Mouse (Mus musculus) embryo, embryonic 10.5 days (tissue): Measurements from ENCODE around the gene Tldc2.

Experiments used
- DNase-seq: peaks from one replicate; pipeline ENCODE4 v3.0.0-alpha.2; 2015; ENCODE audit warnings: low spot score

Tldc2 gene

GRCm38 (mm10) chr2:157086796-157087195 is at the start of gene Tldc2:
Gene Tldc2, plus strand, starts transcription at chr2:157087055.
- DNase-seq, result no peak

DNA sequence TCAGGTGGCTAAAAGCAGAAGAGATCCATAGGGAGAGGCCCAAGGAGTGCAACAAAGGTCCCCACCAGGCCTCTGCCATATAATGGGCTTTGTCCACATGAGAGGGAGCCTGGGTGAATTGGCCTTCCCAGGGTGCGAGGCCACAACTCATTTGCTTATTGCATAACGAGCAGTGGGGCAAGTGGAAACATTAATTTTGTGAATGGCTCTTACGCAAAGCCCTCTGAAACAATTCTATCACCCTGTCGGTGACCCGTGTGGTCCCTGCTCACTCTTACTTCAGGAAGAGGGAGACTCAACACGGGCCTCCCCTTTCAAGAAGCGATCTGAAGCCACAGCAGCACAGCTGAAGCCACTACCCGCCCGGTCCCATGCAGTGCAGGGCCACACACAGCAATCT is 49.6 kb upstream of the Tldc2 start:
- DNase-seq, result no peak

GRCm38 (mm10) chr2:157039900-157040648 is 46.8 kb upstream of the Tldc2 start:
- DNase-seq, result no peak

GRCm38 (mm10) chr2:157040649-157041046 is 46.2 kb upstream of the Tldc2 start:
- DNase-seq, result no peak

- DNase-seq, result no peak
Observed at GRCm38 (mm10) chr2:157041421-157041820, 45.4 kb upstream of the Tldc2 start.

- no peak for DNase-seq
Observed at GRCm38 (mm10) chr2:157043556-157043955, 43.3 kb upstream of the Tldc2 start.

DNA sequence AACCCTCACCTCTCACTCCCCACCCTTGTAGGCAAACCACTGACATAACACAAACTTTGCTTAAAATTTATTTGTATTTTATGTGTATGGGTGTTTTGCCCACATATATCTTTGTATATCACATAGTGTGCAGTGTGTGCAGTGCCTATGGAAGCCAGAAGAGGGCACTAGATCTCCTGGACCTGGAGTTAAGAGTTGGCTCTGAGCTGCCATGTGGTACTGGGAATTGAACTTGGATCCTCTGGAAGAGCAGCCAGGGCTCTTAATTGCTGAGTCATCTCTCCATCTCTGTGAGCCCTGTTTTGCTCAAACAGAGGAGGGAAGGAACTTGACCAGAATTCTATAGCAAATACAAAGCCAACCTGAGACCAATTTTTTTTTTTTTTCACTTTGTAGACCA is 42.9 kb upstream of the Tldc2 start:
- peak; percentile 51 for DNase-seq

GRCm38 (mm10) chr2:157045932-157046331 is 40.9 kb upstream of the Tldc2 start:
- no peak for DNase-seq

DNA sequence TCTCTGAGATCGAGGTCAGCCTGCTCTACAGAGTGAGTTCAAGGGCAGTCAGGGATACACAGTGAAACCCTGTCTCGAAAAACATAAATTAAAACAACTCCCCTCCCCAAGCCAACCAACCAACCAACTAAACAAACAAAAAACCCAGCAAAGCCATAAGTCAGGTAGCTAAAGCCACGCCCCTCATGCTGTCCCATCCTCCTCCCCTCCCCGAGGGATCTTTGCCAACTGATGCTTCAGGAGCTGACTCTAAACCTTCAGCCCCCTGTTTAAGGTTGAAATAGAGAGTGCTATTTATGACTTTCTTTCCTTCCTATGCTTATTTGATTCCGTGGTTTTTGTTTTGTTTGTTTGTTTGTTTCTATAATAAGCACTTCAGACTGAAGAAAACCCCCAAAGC is 39.9 kb upstream of the Tldc2 start:
- no peak for DNase-seq

GRCm38 (mm10) chr2:157048395-157049181 is 38.3 kb upstream of the Tldc2 start:
- DNase-seq, result no peak

- no peak for DNase-seq
Observed at GRCm38 (mm10) chr2:157049831-157050243, 37.0 kb upstream of the Tldc2 start.

GRCm38 (mm10) chr2:157052448-157052847 is 34.4 kb upstream of the Tldc2 start:
- DNase-seq, result no peak

DNA sequence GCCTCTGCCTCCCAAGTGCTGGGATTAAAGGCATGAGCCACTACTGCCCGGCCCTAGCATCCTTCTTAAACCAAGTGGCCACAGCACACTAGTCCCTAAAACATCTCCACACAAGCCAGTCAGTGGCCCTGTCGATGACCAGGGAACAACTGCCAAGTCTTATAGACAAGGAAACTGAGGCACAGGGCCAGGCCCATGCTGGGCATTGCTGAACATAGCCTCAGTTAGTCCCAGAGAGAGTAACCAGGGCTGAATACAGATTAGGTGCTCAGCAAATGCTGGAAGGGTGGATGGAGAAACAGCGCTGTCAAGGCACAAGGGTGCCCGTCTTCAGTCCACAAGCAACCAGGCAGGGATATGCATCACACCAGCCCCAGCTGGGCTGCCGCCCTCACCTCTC is 33.7 kb upstream of the Tldc2 start:
- no peak for DNase-seq

DNA sequence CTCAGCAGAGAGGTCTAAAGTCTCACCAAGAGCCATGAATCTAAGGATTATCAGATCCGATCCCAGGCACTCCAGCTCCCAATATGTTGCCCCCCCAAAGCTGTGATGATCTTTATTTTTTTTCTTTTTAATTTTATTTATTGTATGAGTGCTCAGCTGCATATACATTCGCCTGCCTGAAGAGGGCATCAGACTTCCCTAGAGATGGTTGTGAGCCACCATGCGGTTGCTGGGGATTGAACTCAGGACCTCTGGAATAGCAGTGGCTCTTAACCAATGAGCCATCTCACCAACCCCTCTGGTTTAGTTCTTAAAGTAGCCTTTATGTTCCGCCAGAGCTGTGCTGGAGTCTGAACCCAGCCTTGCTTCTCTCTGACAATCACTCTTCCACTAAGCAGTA is 33.1 kb upstream of the Tldc2 start:
- DNase-seq, result no peak

- DNase-seq, result no peak
Observed at GRCm38 (mm10) chr2:157054297-157054696, 32.6 kb upstream of the Tldc2 start.

GRCm38 (mm10) chr2:157054816-157055215 is 32.0 kb upstream of the Tldc2 start:
- DNase-seq, result no peak

- no peak for DNase-seq
Observed at GRCm38 (mm10) chr2:157055721-157056120, 31.1 kb upstream of the Tldc2 start.

GRCm38 (mm10) chr2:157057186-157057585 is 29.7 kb upstream of the Tldc2 start:
- no peak for DNase-seq

GRCm38 (mm10) chr2:157057758-157058157 is 29.1 kb upstream of the Tldc2 start:
- no peak for DNase-seq

DNA sequence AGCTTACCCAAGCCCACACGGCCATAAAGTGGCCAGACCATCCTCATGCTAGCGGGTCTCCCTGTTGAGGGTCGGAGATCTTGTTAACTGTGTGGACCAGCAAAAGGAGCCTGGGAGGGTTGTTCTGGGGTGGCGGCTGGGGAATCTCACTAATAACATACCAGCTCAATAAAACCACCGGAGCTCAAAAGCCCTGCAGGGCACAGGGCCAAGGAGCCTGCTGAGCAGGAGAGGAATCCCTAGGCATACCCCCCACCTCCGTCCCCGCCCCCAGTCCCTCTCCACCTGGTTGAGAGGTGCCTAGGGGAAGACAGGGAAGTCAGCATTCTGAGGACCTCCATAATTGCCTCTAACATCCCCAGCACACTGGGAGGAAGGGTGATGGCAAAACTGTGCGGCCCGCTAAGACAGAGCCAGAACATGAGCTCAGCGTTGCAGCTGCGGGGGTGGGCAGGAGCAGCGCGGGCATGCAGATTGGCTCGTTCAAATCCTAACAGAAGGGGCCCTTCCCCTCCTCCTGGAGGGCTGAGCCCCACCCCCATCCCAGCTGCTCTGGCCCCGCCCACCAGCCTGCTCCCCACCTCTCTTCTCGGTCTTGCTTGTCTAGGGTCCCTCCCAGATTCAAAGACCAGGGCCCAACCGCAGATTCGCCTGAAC is 28.4 kb upstream of the Tldc2 start:
- peak; percentile 88 for DNase-seq

- DNase-seq, result no peak
Observed at GRCm38 (mm10) chr2:157059166-157059565, 27.7 kb upstream of the Tldc2 start.

DNA sequence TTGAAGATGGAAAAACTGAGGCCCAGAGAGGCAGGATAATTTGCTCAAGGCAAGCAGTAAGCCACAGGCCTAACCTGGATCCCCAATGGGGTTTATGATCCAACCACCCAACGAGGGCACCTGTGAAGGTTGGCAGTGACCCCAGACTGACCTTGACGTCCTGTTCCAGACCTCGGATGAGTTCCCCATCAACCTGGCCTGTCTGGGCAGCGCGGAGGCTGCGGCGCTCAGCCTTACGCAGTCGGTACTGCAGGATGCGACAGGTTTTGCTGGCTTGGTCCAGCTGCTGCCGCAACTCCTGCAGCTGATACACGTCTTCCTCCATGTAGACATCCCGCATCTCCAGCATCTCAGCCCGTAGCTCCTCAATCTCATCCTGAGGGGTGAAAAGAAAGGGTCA is 26.8 kb upstream of the Tldc2 start:
- DNase-seq, result no peak
